Mouse (Mus musculus): ENCODE measurements around the gene Ercc6. TPM values are rescaled to one million over a fixed set of nuclear protein-coding genes. Genes with fewer than 3 reads are reported as not detected.

Ercc6 gene
- polyA plus RNA-seq, 1 experiment from 2014 or later: 16.8 TPM

DNA sequence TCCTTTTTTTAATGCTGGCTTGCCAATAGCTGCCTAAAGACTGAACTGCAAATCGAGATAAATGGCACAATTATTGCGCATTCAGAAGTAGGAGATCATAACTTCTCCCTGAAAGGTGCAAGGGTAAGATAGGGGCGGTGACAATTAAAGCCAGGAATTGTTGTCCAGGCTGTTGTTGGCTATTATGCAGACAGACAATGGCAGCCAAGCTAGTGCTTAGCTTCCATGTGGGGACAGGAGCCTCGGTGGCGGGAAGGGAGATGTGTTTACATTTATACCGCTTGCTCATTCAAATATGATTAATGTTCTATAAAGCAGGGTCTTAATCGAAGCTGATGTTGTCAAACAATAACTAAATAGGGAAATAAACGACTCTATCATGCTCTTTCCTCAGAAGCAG lies 93.0 kb downstream of the Ercc6 start:
- H3K4me2 ChIP-seq (ENCODE audit: low read depth, low read length): no peak overlapping the region
- H3K9me3 ChIP-seq (ENCODE audit: control insufficient read depth, low read length): no peaks in the 10 kb centered on the region
- H3K27ac ChIP-seq (ENCODE audit: low read length): no peak overlapping the region
- ATAC-seq (ENCODE audit: low read depth): no peak
- H3K36me3 ChIP-seq (ENCODE audit: control insufficient read depth, insufficient read depth, low read length): no peaks in the 10 kb centered on the region
- H3K4me1 ChIP-seq (replicated peaks; ENCODE audit: control insufficient read depth, insufficient read depth, low read length): no peaks in the 10 kb centered on the region
- 54% methylated on average over 8 of the region's 8 CpGs for WGBS
- H3K4me3 ChIP-seq (ENCODE audit: low read length): no peak overlapping the region
- H3K9ac ChIP-seq (ENCODE audit: low read length): no peak overlapping the region
- H3K27me3 ChIP-seq (ENCODE audit: control insufficient read depth, insufficient read depth, low read depth, low read length): peaks cover 16% of the 10 kb centered on the region

DNA sequence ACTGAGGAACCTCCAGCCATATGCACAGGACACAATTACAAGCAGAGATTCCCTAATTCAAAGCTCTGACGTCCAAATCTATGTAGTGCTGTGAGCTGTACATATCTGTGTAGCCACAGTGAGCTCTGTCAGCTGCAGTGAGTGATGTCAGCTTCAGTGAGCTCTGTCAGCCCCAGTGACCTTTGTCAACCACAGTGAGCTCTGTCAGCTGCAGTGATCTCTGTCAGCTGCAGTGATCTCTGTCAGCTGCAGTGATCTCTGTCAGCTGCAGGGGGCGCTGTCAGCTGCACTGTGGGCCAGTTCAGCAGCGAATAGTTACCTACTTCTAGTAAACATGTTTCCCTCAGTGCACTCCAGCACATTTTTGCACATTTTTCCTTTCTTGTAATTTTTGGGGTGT lies 96.1 kb downstream of the Ercc6 start:
- Histone ChIP-seq H3K4me1 (replicated peaks; ENCODE audit: control insufficient read depth, insufficient read depth, low read length) (no peaks in the 10 kb centered on the region), H3K9me3 (ENCODE audit: control insufficient read depth, low read length) (no peaks in the 10 kb centered on the region), H3K9ac (ENCODE audit: low read length) (no peak overlapping the region), H3K36me3 (ENCODE audit: control insufficient read depth, insufficient read depth, low read length) (no peaks in the 10 kb centered on the region), H3K27ac (ENCODE audit: low read length) (no peak overlapping the region), H3K27me3 (ENCODE audit: control insufficient read depth, insufficient read depth, low read depth, low read length) (peaks cover 4% of the 10 kb centered on the region; the same call in 1 of the 2 replicates), H3K4me2 (ENCODE audit: low read depth, low read length) (no peak overlapping the region), H3K4me3 (ENCODE audit: low read length) (no peak overlapping the region)
- 17% methylated on average over 3 of the region's 3 CpGs for WGBS
- ATAC-seq (ENCODE audit: low read depth): no peak

GRCm38 (mm10) chr14:32617253-32617652 lies 103.9 kb downstream of the Ercc6 start:
- WGBS: 83% methylated on average over 5 of the region's 5 CpGs
- Histone ChIP-seq H3K36me3 (ENCODE audit: control insufficient read depth, insufficient read depth, low read length) (no peaks in the 10 kb centered on the region), H3K9me3 (ENCODE audit: control insufficient read depth, low read length) (no peaks in the 10 kb centered on the region), H3K9ac (ENCODE audit: low read length) (no peak overlapping the region), H3K27me3 (ENCODE audit: control insufficient read depth, insufficient read depth, low read depth, low read length) (no peaks in the 10 kb centered on the region), H3K4me2 (ENCODE audit: low read depth, low read length) (no peak overlapping the region), H3K4me1 (replicated peaks; ENCODE audit: control insufficient read depth, insufficient read depth, low read length) (no peaks in the 10 kb centered on the region), H3K27ac (ENCODE audit: low read length) (no peak overlapping the region), H3K4me3 (ENCODE audit: low read length) (no peak overlapping the region)
- no peak for ATAC-seq (ENCODE audit: low read depth)

- Histone ChIP-seq H3K9ac (ENCODE audit: low read length) (no peak overlapping the region), H3K4me3 (ENCODE audit: low read length) (no peak overlapping the region), H3K27ac (ENCODE audit: low read length) (no peak overlapping the region), H3K36me3 (ENCODE audit: control insufficient read depth, insufficient read depth, low read length) (no peaks in the 10 kb centered on the region), H3K9me3 (ENCODE audit: control insufficient read depth, low read length) (no peaks in the 10 kb centered on the region), H3K27me3 (ENCODE audit: control insufficient read depth, insufficient read depth, low read depth, low read length) (no peaks in the 10 kb centered on the region), H3K4me1 (replicated peaks; ENCODE audit: control insufficient read depth, insufficient read depth, low read length) (no peaks in the 10 kb centered on the region), H3K4me2 (ENCODE audit: low read depth, low read length) (no peak overlapping the region)
- 60% methylated on average over 3 of the region's 3 CpGs for WGBS
- ATAC-seq (ENCODE audit: low read depth): no peak
Measured at GRCm38 (mm10) chr14:32624245-32624644, 110.9 kb downstream of the Ercc6 start.

GRCm38 (mm10) chr14:32624811-32625210 lies 111.5 kb downstream of the Ercc6 start:
- Histone ChIP-seq H3K4me2 (ENCODE audit: low read depth, low read length) (no peak overlapping the region), H3K9me3 (ENCODE audit: control insufficient read depth, low read length) (no peaks in the 10 kb centered on the region), H3K9ac (ENCODE audit: low read length) (no peak overlapping the region), H3K27me3 (ENCODE audit: control insufficient read depth, insufficient read depth, low read depth, low read length) (no peaks in the 10 kb centered on the region), H3K36me3 (ENCODE audit: control insufficient read depth, insufficient read depth, low read length) (no peaks in the 10 kb centered on the region), H3K27ac (ENCODE audit: low read length) (no peak overlapping the region), H3K4me3 (ENCODE audit: low read length) (no peak overlapping the region), H3K4me1 (replicated peaks; ENCODE audit: control insufficient read depth, insufficient read depth, low read length) (no peaks in the 10 kb centered on the region)
- ATAC-seq (ENCODE audit: low read depth): no peak
- 85% methylated on average over 7 of the region's 7 CpGs for WGBS

DNA sequence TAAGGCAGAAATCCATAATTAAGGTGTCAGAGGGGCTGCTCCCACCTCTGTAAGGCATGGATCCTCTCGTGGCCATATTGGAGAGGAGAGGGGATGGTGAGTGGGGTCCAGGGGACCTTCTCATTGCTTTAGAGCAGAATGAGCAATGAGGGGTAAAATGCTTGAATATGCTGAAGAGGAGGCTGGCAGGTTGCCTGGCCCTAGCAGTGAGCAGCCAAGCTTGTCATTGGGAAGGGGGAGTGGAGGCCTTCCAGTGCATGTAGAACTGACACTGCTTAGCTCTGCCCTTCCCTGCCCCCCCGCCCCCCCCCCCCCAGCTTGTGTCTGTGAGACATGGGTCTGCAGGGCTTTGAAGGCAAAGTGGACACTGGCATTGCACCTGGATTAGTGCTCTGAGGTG lies 114.0 kb downstream of the Ercc6 start:
- Histone ChIP-seq H3K27me3 (ENCODE audit: control insufficient read depth, insufficient read depth, low read depth, low read length) (no peaks in the 10 kb centered on the region), H3K9ac (ENCODE audit: low read length) (no peak overlapping the region), H3K4me3 (ENCODE audit: low read length) (no peak overlapping the region), H3K4me2 (ENCODE audit: low read depth, low read length) (no peak overlapping the region), H3K9me3 (ENCODE audit: control insufficient read depth, low read length) (no peaks in the 10 kb centered on the region), H3K36me3 (ENCODE audit: control insufficient read depth, insufficient read depth, low read length) (no peaks in the 10 kb centered on the region), H3K4me1 (replicated peaks; ENCODE audit: control insufficient read depth, insufficient read depth, low read length) (no peaks in the 10 kb centered on the region), H3K27ac (ENCODE audit: low read length) (no peak overlapping the region)
- WGBS: 40% methylated on average over 2 of the region's 2 CpGs
- ATAC-seq (ENCODE audit: low read depth): no peak

DNA sequence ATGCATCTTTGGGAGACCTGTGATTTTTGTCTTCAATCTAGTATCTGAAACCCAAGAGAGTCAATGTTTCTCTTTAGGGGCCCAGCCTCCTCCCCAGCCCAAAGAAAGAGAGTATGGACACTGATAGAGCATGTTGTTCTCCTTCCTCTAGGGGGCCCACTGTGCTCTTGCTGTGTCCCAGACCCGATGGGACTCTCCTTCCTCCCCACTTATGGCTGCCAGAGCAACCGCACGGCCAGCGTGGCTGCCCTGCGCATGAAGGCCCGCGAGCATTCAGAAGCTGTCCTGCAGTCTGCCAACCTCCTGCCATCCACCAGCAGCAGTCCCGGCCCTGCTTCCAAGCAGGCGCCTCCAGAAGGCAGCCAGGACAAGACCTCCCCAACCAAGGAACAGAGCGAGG lies 115.3 kb downstream of the Ercc6 start:
- Histone ChIP-seq H3K9me3 (ENCODE audit: control insufficient read depth, low read length) (no peaks in the 10 kb centered on the region), H3K9ac (ENCODE audit: low read length) (no peak overlapping the region), H3K36me3 (ENCODE audit: control insufficient read depth, insufficient read depth, low read length) (no peaks in the 10 kb centered on the region), H3K4me3 (ENCODE audit: low read length) (no peak overlapping the region), H3K27me3 (ENCODE audit: control insufficient read depth, insufficient read depth, low read depth, low read length) (no peaks in the 10 kb centered on the region), H3K4me1 (replicated peaks; ENCODE audit: control insufficient read depth, insufficient read depth, low read length) (no peaks in the 10 kb centered on the region), H3K27ac (ENCODE audit: low read length) (no peak overlapping the region), H3K4me2 (ENCODE audit: low read depth, low read length) (no peak overlapping the region)
- 28% methylated on average over 10 of the region's 10 CpGs for WGBS
- ATAC-seq (ENCODE audit: low read depth): no peak

Other genes starting within 250 kb of the Ercc6 start
- 7.8 and 8.8 TPM in 2 replicates for gene Ogdhl, start 191.5 kb upstream of the Ercc6 start, polyA plus RNA-seq (2015; fragmentation: Nextera tagmentation; extraction: Ambion mirVana)
- gene 1700024G13Rik, start 125.1 kb upstream of the Ercc6 start, polyA plus RNA-seq (2015; fragmentation: Nextera tagmentation; extraction: Ambion mirVana): 1.6 and 2.9 TPM in 2 replicates
- 0.67 and 0.75 TPM in 2 replicates for gene Slc18a3, start 48.7 kb upstream of the Ercc6 start, polyA plus RNA-seq (2015; fragmentation: Nextera tagmentation; extraction: Ambion mirVana)
- gene Chat, start 47.5 kb upstream of the Ercc6 start, polyA plus RNA-seq (2015; fragmentation: Nextera tagmentation; extraction: Ambion mirVana): 0.08 TPM in 1 of 2 replicates, not detected in the other
- 0.14 and 0.18 TPM in 2 replicates for gene Prrxl1, start 85.9 kb downstream of the Ercc6 start, polyA plus RNA-seq (2015; fragmentation: Nextera tagmentation; extraction: Ambion mirVana)
- 0.34 and 0.40 TPM in 2 replicates for gene 3425401B19Rik, start 171.8 kb downstream of the Ercc6 start, polyA plus RNA-seq (2015; fragmentation: Nextera tagmentation; extraction: Ambion mirVana)